Mouse (Mus musculus) adrenal gland, postnatal 10 days (tissue): ENCODE measurements around the gene Gpa33. TPM values are rescaled to one million over a fixed set of nuclear protein-coding genes. Genes with fewer than 3 reads are reported as not detected.
"Not testable (repeated sequence)": the region's sequence is repeated elsewhere in the genome, so short reads cannot be mapped to it uniquely, and the experiment has no call there.

ENCODE experiments used
- DNase-seq: peaks from one replicate; pipeline ENCODE4 v3.0.0; 2021; ENCODE audit warnings: mixed read lengths
- total RNA-seq, 2 experiments: library from RNA; stranded (reverse); gene quantifications; 2 replicates each; pipeline ENCODE4 v1.2.3; 2021

Gene Gpa33
- total RNA-seq, 2 experiments from 2014 or later, result 0.18 TPM; not detected in 1

- no peak for DNase-seq
These were observed 5.2 kb downstream of the Gpa33 start for GRCm38 (mm10) chr1:166135091-166135740.

GRCm38 (mm10) chr1:166137244-166137938 is 7.4 kb downstream of the Gpa33 start:
- DNase-seq, result peak; percentile 73

- peak; percentile 73 for DNase-seq
These were observed 8.1 kb downstream of the Gpa33 start for GRCm38 (mm10) chr1:166138136-166138535.

GRCm38 (mm10) chr1:166139113-166139512 is 9.1 kb downstream of the Gpa33 start:
- no peak for DNase-seq

- DNase-seq, result no peak
These were observed 9.7 kb downstream of the Gpa33 start for GRCm38 (mm10) chr1:166139620-166140184.

- not testable (repeated sequence) for DNase-seq
These were observed 11.8 kb downstream of the Gpa33 start for GRCm38 (mm10) chr1:166141868-166142267.

- no peak for DNase-seq
These were observed 12.3 kb downstream of the Gpa33 start for GRCm38 (mm10) chr1:166142369-166142768.

GRCm38 (mm10) chr1:166146626-166147025 is 16.6 kb downstream of the Gpa33 start:
- no peak for DNase-seq

- no peak for DNase-seq
These were observed 17.6 kb downstream of the Gpa33 start for GRCm38 (mm10) chr1:166147657-166148056.

GRCm38 (mm10) chr1:166149441-166149840 is 19.4 kb downstream of the Gpa33 start:
- no peak for DNase-seq

GRCm38 (mm10) chr1:166150035-166150434 is 20.0 kb downstream of the Gpa33 start:
- no peak for DNase-seq

- no peak for DNase-seq
These were observed 21.3 kb downstream of the Gpa33 start for GRCm38 (mm10) chr1:166151341-166151740.

GRCm38 (mm10) chr1:166152034-166152433 is 22.0 kb downstream of the Gpa33 start:
- DNase-seq, result no peak

- peak; percentile 95 for DNase-seq
These were observed 23.5 kb downstream of the Gpa33 start for GRCm38 (mm10) chr1:166153351-166154120.

GRCm38 (mm10) chr1:166154162-166155112 is 24.4 kb downstream of the Gpa33 start:
- DNase-seq, result peak; percentile 81

- DNase-seq, result no peak
These were observed 25.1 kb downstream of the Gpa33 start for GRCm38 (mm10) chr1:166155113-166155494.

- no peak for DNase-seq
These were observed 27.7 kb downstream of the Gpa33 start for GRCm38 (mm10) chr1:166157712-166158111.

- DNase-seq, result no peak
These were observed 28.6 kb downstream of the Gpa33 start for GRCm38 (mm10) chr1:166158664-166159063.

- no peak for DNase-seq
These were observed 30.1 kb downstream of the Gpa33 start for GRCm38 (mm10) chr1:166160111-166160510.

- peak; percentile 85 for DNase-seq
These were observed 30.8 kb downstream of the Gpa33 start for GRCm38 (mm10) chr1:166160569-166161445.

- DNase-seq, result no peak
These were observed 34.5 kb downstream of the Gpa33 start for GRCm38 (mm10) chr1:166164580-166164979.
